Mouse (Mus musculus) gastrocnemius, adult 18-20 months (tissue): ENCODE data around the gene Wdr5. TPM values are rescaled to one million over a fixed set of nuclear protein-coding genes. Genes with fewer than 3 reads are reported as not detected.
A peak's percentile ranks its signal among the peaks of the same experiment; 100 is the strongest.

Experiments used
- DNase-seq: peaks from one replicate; pipeline ENCODE4 v3.0.0; 2021; ENCODE audit warnings: low spot score
- total RNA-seq, 2 experiments: library from RNA; stranded (reverse); gene quantifications; 2 replicates each; pipeline ENCODE4 v1.2.3; 2021

Wdr5 gene
- total RNA-seq, 2 experiments from 2014 or later: 16.8 to 18.1 TPM

- no peak for DNase-seq
Measured at GRCm38 (mm10) chr2:27548664-27549369, 33.9 kb downstream of the Wdr5 start.

GRCm38 (mm10) chr2:27552620-27553287, 37.8 kb downstream of the Wdr5 start:
- peak; percentile 80 for DNase-seq

- peak; percentile 14 for DNase-seq
Measured at GRCm38 (mm10) chr2:27554308-27554707, 39.4 kb downstream of the Wdr5 start.

GRCm38 (mm10) chr2:27556921-27557320, 42.0 kb downstream of the Wdr5 start:
- DNase-seq: no peak

GRCm38 (mm10) chr2:27560708-27561123, 45.8 kb downstream of the Wdr5 start:
- no peak for DNase-seq

- DNase-seq: no peak
Measured at GRCm38 (mm10) chr2:27561159-27561558, 46.2 kb downstream of the Wdr5 start.

- no peak for DNase-seq
Measured at GRCm38 (mm10) chr2:27561829-27562228, 46.9 kb downstream of the Wdr5 start.

- no peak for DNase-seq
Measured at GRCm38 (mm10) chr2:27563641-27564148, 48.7 kb downstream of the Wdr5 start.

GRCm38 (mm10) chr2:27564694-27565093, 49.7 kb downstream of the Wdr5 start:
- no peak for DNase-seq

GRCm38 (mm10) chr2:27565316-27566103, 50.6 kb downstream of the Wdr5 start:
- no peak for DNase-seq

GRCm38 (mm10) chr2:27570856-27571255, 55.9 kb downstream of the Wdr5 start:
- DNase-seq: no peak

- DNase-seq: no peak
Measured at GRCm38 (mm10) chr2:27572261-27572793, 57.4 kb downstream of the Wdr5 start.

- DNase-seq: peak; percentile 71
Measured at GRCm38 (mm10) chr2:27572928-27573627, 58.1 kb downstream of the Wdr5 start.

- no peak for DNase-seq
Measured at GRCm38 (mm10) chr2:27573628-27573966, 58.6 kb downstream of the Wdr5 start.

- DNase-seq: peak; percentile 35
Measured at GRCm38 (mm10) chr2:27576416-27576815, 61.5 kb downstream of the Wdr5 start.

GRCm38 (mm10) chr2:27578552-27578951, 63.6 kb downstream of the Wdr5 start:
- no peak for DNase-seq

- DNase-seq: no peak
Measured at GRCm38 (mm10) chr2:27582112-27582511, 67.2 kb downstream of the Wdr5 start.

- DNase-seq: no peak
Measured at GRCm38 (mm10) chr2:27583019-27583418, 68.1 kb downstream of the Wdr5 start.

GRCm38 (mm10) chr2:27584546-27584945, 69.6 kb downstream of the Wdr5 start:
- DNase-seq: no peak
